Mouse (Mus musculus): ENCODE measurements around the gene Arsb.

- TF ChIP-seq POLR2A (IDR thresholded peaks at IDR 0.05; ENCODE audit: insufficient read length, low read depth) (no peak), CEBPB (IDR thresholded peaks at IDR 0.05; ENCODE audit: insufficient read depth, poor library complexity, severe bottlenecking) (no peak), SRF (IDR thresholded peaks at IDR 0.05; ENCODE audit: control insufficient read depth, insufficient read length, low read depth) (no peak), E2F4 (IDR thresholded peaks at IDR 0.05; ENCODE audit: insufficient read depth) (no peak), MAX (IDR thresholded peaks at IDR 0.05; ENCODE audit: low read depth) (no peak), TCF12 (IDR thresholded peaks at IDR 0.05; ENCODE audit: insufficient read depth, poor library complexity, severe bottlenecking) (no peak), USF1 (IDR thresholded peaks at IDR 0.05; ENCODE audit: low read depth) (no peak), REST (IDR thresholded peaks at IDR 0.05; ENCODE audit: insufficient read depth, insufficient read length) (no peak), POLR2AphosphoS2 (IDR thresholded peaks at IDR 0.05; ENCODE audit: insufficient read length, low read depth) (no peak)
These were observed 54.5 kb downstream of the Arsb start for GRCm38 (mm10) chr13:93825792-93826558.

Data from myocyte (in vitro differentiated cells).